ENCODE assay signal across 8 mouse cellular contexts in genomic region chr9:74953265-74953958, GRCm38 (mm10). TPM values are rescaled to one million over a fixed set of nuclear protein-coding genes. Genes with fewer than 3 reads are reported as not detected.
DNase-seq lines count a peak whose midpoint lies in the region; ATAC-seq and TF ChIP-seq lines count a peak whose summit lies in the region.

No protein-coding gene starts in this region.

- peak; percentile 83 for DNase-seq in CD4-positive helper T cell, adult 2 months (ENCODE audit: low read depth, low spot score)
- peak; percentile 90 for DNase-seq in adrenal gland, adult 2 months
- peak; percentile 81 for DNase-seq in embryonic facial prominence, embryonic 14.5 days (ENCODE audit: low spot score)
- DNase-seq in lung, embryonic 14.5 days = peak; percentile 75
- peak; percentile 85 for DNase-seq in thymus, postnatal 14 days

- peak overlapping the region; percentile 84 for H3K4me2 ChIP-seq in embryonic facial prominence, embryonic 14.5 days (ENCODE audit: low read depth, low read length)
- peak overlapping the region; percentile 86 for H3K4me2 ChIP-seq in heart, embryonic 11.5 days
- H3K4me2 ChIP-seq in kidney, embryonic 15.5 days = peak overlapping the region; percentile 95
- H3K4me2 ChIP-seq in lung, embryonic 14.5 days = peak overlapping the region; percentile 88

- ATAC-seq in embryonic facial prominence, embryonic 14.5 days (ENCODE audit: low read depth) = peak; percentile 72
- ATAC-seq in heart, embryonic 11.5 days (replicated peaks; ENCODE audit: insufficient number of reproducible peaks, low FRiP score, low TSS enrichment) = peak; percentile 70
- peak; percentile 83 for ATAC-seq in kidney, embryonic 15.5 days (replicated peaks; ENCODE audit: low FRiP score)
- peak; percentile 79 for ATAC-seq in lung, embryonic 14.5 days (ENCODE audit: insufficient read depth)

- 5% methylated on average over 26 of the region's 31 CpGs for WGBS in embryonic facial prominence, embryonic 14.5 days
- whole genome bisulfite sequencing in heart, embryonic 11.5 days (ENCODE audit: insufficient replicate concordance) = 7% methylated on average over 30 of the region's 31 CpGs
- WGBS in kidney, embryonic 15.5 days = 2% methylated on average over 31 of the region's 31 CpGs
- 4% methylated on average over 31 of the region's 31 CpGs for WGBS in lung, embryonic 14.5 days
- WGBS in olfactory bulb, adult 2 months = 2% methylated on average over 31 of the region's 31 CpGs

- H3K36me3 ChIP-seq in embryonic facial prominence, embryonic 14.5 days (ENCODE audit: control insufficient read depth, insufficient read depth, low read length) = 0 out of 2 replicates have a peak, but pooled peaks cover 3% of the 10 kb centered on the region
- H3K36me3 ChIP-seq in heart, embryonic 11.5 days (ENCODE audit: control insufficient read depth, insufficient read depth, low read length) = no peaks in the 10 kb centered on the region
- peaks cover 13% of the 10 kb centered on the region for H3K36me3 ChIP-seq in kidney, embryonic 15.5 days
- H3K36me3 ChIP-seq in lung, embryonic 14.5 days (ENCODE audit: insufficient read depth) = no peaks in the 10 kb centered on the region

- TF ChIP-seq CTCF in lung, embryonic 14.5 days (IDR thresholded peaks at IDR 0.05; ENCODE audit: low read depth) = peak; percentile 20; the same call in 1 of the 2 replicates
- TF ChIP-seq CTCF in olfactory bulb, adult 2 months (IDR thresholded peaks at IDR 0.05; ENCODE audit: insufficient read depth, low read depth, low read length) = no peak; the same call in 1 of the 2 replicates

- no peaks in the 10 kb centered on the region for H3K27me3 ChIP-seq in embryonic facial prominence, embryonic 14.5 days (replicated peaks; ENCODE audit: control insufficient read depth, insufficient read depth, low read length)
- H3K27me3 ChIP-seq in heart, embryonic 11.5 days (ENCODE audit: control insufficient read depth, insufficient read depth, low read length) = no peaks in the 10 kb centered on the region
- no peaks in the 10 kb centered on the region for H3K27me3 ChIP-seq in kidney, embryonic 15.5 days
- H3K27me3 ChIP-seq in lung, embryonic 14.5 days (ENCODE audit: insufficient read depth, low read length) = no peaks in the 10 kb centered on the region

- H3K4me1 ChIP-seq in embryonic facial prominence, embryonic 14.5 days (ENCODE audit: control insufficient read depth, insufficient read depth, low read length) = peaks cover 10% of the 10 kb centered on the region; the same call in 1 of the 2 replicates
- H3K4me1 ChIP-seq in heart, embryonic 11.5 days (ENCODE audit: control insufficient read depth, insufficient read depth, low read length) = peaks cover 7% of the 10 kb centered on the region; the same call in 1 of the 2 replicates
- peaks cover 16% of the 10 kb centered on the region for H3K4me1 ChIP-seq in kidney, embryonic 15.5 days
- peaks cover 4% of the 10 kb centered on the region; the same call in 1 of the 2 replicates for H3K4me1 ChIP-seq in lung, embryonic 14.5 days (ENCODE audit: insufficient read depth)
- no peaks in the 10 kb centered on the region for H3K4me1 ChIP-seq in olfactory bulb, adult 2 months (ENCODE audit: control insufficient read depth, insufficient read depth, low read length)

- H3K4me3 ChIP-seq in embryonic facial prominence, embryonic 14.5 days (ENCODE audit: low read depth, low read length) = peak overlapping the region; percentile 93
- peak overlapping the region; percentile 88 for H3K4me3 ChIP-seq in heart, embryonic 11.5 days (ENCODE audit: low read depth, low read length)
- H3K4me3 ChIP-seq in kidney, embryonic 15.5 days (replicated peaks) = peak overlapping the region; percentile 98
- peak overlapping the region; percentile 90 for H3K4me3 ChIP-seq in lung, embryonic 14.5 days (ENCODE audit: low read depth, low read length)
- peak overlapping the region; percentile 83 for H3K4me3 ChIP-seq in olfactory bulb, adult 2 months (ENCODE audit: insufficient read depth, low read depth, low read length)

- H3K9ac ChIP-seq in embryonic facial prominence, embryonic 14.5 days (ENCODE audit: low read depth, low read length) = peak overlapping the region; percentile 93
- H3K9ac ChIP-seq in heart, embryonic 11.5 days (ENCODE audit: low read depth, low read length) = peak overlapping the region; percentile 85
- peak overlapping the region; percentile 87 for H3K9ac ChIP-seq in kidney, embryonic 15.5 days
- H3K9ac ChIP-seq in lung, embryonic 14.5 days = peak overlapping the region; percentile 74

- peak overlapping the region; percentile 95 for H3K27ac ChIP-seq in embryonic facial prominence, embryonic 14.5 days (replicated peaks; ENCODE audit: low read depth, low read length)
- peak overlapping the region; percentile 93 for H3K27ac ChIP-seq in heart, embryonic 11.5 days (ENCODE audit: low read depth, low read length)
- H3K27ac ChIP-seq in kidney, embryonic 15.5 days = peak overlapping the region; percentile 97
- H3K27ac ChIP-seq in lung, embryonic 14.5 days (ENCODE audit: low read depth) = peak overlapping the region; percentile 91
- peak overlapping the region; percentile 92 for H3K27ac ChIP-seq in olfactory bulb, adult 2 months (ENCODE audit: insufficient read depth, low read depth, low read length)

- H3K9me3 ChIP-seq in embryonic facial prominence, embryonic 14.5 days (ENCODE audit: control insufficient read depth, low read length) = no peaks in the 10 kb centered on the region
- H3K9me3 ChIP-seq in heart, embryonic 11.5 days (replicated peaks; ENCODE audit: control insufficient read depth, low read length) = no peaks in the 10 kb centered on the region
- H3K9me3 ChIP-seq in kidney, embryonic 15.5 days (replicated peaks) = no peaks in the 10 kb centered on the region
- no peaks in the 10 kb centered on the region for H3K9me3 ChIP-seq in lung, embryonic 14.5 days (ENCODE audit: low read depth, low read length)

- TF ChIP-seq POLR2A in olfactory bulb, adult 2 months (IDR thresholded peaks at IDR 0.05; ENCODE audit: insufficient read depth, low read depth, low read length) = no peak

RNA-seq across cellular contexts. Expression of gene Fam214a, which starts 0.7 kb away (rescaled TPM):
- 10 to 100 TPM; 80.1 to 86.7 TPM for total RNA-seq in adrenal gland, adult 2 months (2021)
- 16.7 and 21.1 TPM in 2 replicates for polyA plus RNA-seq in adrenal gland, adult 2 months (2012; rRNA removed)
- 12.0 and 15.7 TPM in 2 replicates for polyA plus RNA-seq in embryonic facial prominence, embryonic 14.5 days (2014; fragmentation: Nextera tagmentation; extraction: Ambion mirVana)
- polyA plus RNA-seq in heart, embryonic 11.5 days (2014; fragmentation: Nextera tagmentation; extraction: Ambion mirVana) = 9.7 and 9.9 TPM in 2 replicates
- polyA plus RNA-seq in kidney, embryonic 15.5 days (2015; fragmentation: Nextera tagmentation; extraction: Ambion mirVana) = 11.1 and 12.0 TPM in 2 replicates
- polyA plus RNA-seq in lung, embryonic 14.5 days (2014; fragmentation: Nextera tagmentation; extraction: Ambion mirVana) = 8.9 and 9.9 TPM in 2 replicates
- not detected in 2 replicates for polyA plus RNA-seq in olfactory bulb, adult 2 months (2012; ENCODE audit: insufficient read depth, insufficient read length, low replicate concordance, missing spikeins)

Comparison
In these comparisons a context has a peak if more than half of its experiments do, and no peak if none do; other contexts are left out.
1. Peak in every context shown above with its lines: DNase-seq, ATAC-seq, H3K4me3 ChIP-seq and H3K27ac ChIP-seq.